Mouse (Mus musculus): ENCODE data around the gene Gtf3c1. TPM values are rescaled to one million over a fixed set of nuclear protein-coding genes. Genes with fewer than 3 reads are reported as not detected.

Gene Gtf3c1
- total RNA-seq (2021), result 10 to 100 TPM; 61.1 to 63.3 TPM

DNA sequence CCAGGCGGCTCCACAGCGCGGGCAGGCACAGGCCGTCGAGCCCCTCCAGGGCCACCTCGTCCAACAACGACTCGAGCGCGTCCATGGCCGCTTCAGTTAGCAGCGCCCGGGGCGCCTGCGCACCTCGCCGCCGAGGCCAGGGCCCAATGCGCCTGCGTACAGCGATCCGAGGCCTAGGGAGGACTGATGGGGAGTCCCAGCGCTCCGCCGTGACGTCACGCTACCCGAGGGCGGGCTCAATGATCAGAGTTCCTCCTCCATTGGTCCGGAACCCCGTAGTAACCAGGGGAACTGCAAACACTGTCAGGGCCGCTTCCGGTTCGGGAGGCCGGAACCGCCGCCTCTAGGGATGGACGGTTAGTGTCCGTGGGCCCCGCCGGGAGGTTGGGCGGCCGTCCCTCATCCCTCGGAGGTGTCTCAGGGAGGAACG is at the start of gene Gtf3c1, which contains the start of gene D430042O09Rik:
Gene Gtf3c1 (minus strand): TSS at position 188 of the 430 bp plus-strand sequence.
Gene D430042O09Rik (plus strand): TSS at position 296 of the 430 bp plus-strand sequence.
- DNase-seq, result peak; percentile 99 to 100
- intact Hi-C loops (cut with DNase I), result no loop called here

DNA sequence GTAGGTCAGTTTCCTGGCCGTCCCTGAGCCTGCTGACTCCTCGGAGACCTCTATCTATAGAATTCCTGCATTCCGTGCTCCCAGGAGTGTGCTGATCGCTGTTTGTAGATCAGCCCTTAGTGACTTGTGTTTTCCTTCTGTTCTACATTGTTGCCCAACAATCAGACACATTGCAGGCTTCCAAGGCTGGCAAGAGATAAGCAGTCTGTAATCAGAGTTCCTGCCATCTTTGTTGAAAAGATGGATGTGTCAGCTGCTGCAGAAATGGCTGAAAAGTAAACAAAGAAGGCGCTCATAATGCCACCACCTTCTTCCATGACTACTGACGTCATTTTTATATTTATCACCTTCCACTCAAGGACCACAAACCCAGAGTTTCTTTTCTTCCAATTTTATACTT is 49.2 kb upstream of the Gtf3c1 start:
- intact Hi-C loops (cut with DNase I), result no loop called here
- no peak for DNase-seq

DNA sequence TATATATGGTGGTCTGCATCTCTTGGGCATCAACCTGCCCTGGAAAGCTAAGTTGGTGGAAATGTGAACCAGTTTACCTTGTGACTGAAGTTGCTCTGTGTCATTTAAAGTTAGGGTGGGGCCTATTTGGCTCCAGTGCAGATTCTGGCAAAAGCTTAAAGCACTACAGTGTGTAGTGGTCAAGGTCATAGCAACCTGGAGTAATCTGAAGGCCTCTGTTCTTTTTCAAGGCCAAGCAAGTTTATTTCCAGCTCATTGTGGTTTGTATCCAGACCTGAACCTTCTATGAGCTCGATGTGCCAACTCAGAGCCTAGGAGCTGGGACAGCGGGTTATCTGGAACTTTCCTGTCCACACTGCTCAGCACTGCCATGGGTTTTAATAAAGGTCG is 45.7 kb upstream of the Gtf3c1 start:
- DNase-seq, result no peak
- intact Hi-C loops (cut with DNase I), result no loop called here

- no peak for DNase-seq
- intact Hi-C loops (cut with DNase I), result no loop called here
These were observed 45.2 kb upstream of the Gtf3c1 start for GRCm38 (mm10) chr7:125752699-125753325.

GRCm38 (mm10) chr7:125748186-125748585 is 40.6 kb upstream of the Gtf3c1 start:
- DNase-seq, result no peak
- intact Hi-C loops (cut with DNase I), result no loop called here

DNA sequence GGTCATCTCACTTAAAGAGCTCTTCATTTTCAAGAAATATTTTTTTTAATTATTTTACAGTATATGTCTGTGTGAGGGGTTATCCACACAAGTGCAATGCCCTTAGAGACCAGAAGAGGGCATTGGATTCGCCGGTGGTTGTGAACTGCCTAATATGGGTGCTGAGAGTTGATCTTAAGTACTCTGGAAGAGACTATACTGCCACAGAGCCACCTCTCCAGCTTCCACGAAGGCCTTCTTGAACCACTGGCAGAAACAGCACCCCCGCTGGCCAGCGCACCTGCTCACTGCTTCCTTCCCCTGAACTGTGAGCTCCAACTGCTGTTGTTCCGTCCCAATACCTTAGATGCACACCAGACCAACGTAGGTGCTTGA is 39.7 kb upstream of the Gtf3c1 start:
- no peak for DNase-seq
- intact Hi-C loops (cut with DNase I), result loop anchor here (1.0 kb wide), 1 partner anchor 339 kb away; no protein-coding TSS in a partner anchor

- no peak for DNase-seq
- intact Hi-C loops (cut with DNase I), result loop anchor here (1.0 kb wide), 1 partner anchor 340 kb away; no protein-coding TSS in a partner anchor
These were observed 39.2 kb upstream of the Gtf3c1 start for GRCm38 (mm10) chr7:125746621-125747315.

GRCm38 (mm10) chr7:125744774-125745173 is 37.2 kb upstream of the Gtf3c1 start:
- intact Hi-C loops (cut with DNase I), result no loop called here
- DNase-seq, result no peak

- DNase-seq, result no peak
These were observed 33.7 kb upstream of the Gtf3c1 start for GRCm38 (mm10) chr7:125741271-125741703.

DNA sequence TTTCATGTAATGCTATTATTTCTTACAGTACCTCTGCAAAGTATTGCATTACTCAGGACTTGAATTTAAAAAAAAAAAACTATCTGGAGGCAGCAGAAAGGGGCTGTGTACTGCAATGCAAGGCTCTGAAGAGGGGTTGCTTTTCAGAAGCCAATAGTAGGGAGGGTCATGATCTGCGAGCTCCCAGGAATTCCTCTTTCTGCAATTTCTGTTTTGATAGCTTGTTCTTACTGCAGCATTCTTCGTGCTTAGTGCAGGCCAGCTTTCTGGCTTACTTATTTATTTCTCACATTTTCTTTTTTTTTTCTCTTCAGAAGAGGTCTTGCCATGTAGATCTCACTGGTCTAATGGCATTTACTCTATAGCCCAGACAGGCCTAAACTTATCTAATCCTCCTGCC is 32.9 kb upstream of the Gtf3c1 start:
- intact Hi-C loops (cut with DNase I), result no loop called here
- DNase-seq, result no peak

More at GRCm38 (mm10) chr7:125741271-125741703, 33.7 kb upstream of the Gtf3c1 start:
- intact Hi-C loops (cut with DNase I), result no loop called here

- DNase-seq, result no peak
- intact Hi-C loops (cut with DNase I), result no loop called here
These were observed 28.9 kb upstream of the Gtf3c1 start for GRCm38 (mm10) chr7:125736366-125737015.

GRCm38 (mm10) chr7:125733791-125734190 is 26.2 kb upstream of the Gtf3c1 start:
- intact Hi-C loops (cut with DNase I), result no loop called here

GRCm38 (mm10) chr7:125731679-125732078 is 24.1 kb upstream of the Gtf3c1 start:
- intact Hi-C loops (cut with DNase I), result no loop called here
- no peak for DNase-seq

More at GRCm38 (mm10) chr7:125733791-125734190, 26.2 kb upstream of the Gtf3c1 start:
- DNase-seq, result no peak

DNA sequence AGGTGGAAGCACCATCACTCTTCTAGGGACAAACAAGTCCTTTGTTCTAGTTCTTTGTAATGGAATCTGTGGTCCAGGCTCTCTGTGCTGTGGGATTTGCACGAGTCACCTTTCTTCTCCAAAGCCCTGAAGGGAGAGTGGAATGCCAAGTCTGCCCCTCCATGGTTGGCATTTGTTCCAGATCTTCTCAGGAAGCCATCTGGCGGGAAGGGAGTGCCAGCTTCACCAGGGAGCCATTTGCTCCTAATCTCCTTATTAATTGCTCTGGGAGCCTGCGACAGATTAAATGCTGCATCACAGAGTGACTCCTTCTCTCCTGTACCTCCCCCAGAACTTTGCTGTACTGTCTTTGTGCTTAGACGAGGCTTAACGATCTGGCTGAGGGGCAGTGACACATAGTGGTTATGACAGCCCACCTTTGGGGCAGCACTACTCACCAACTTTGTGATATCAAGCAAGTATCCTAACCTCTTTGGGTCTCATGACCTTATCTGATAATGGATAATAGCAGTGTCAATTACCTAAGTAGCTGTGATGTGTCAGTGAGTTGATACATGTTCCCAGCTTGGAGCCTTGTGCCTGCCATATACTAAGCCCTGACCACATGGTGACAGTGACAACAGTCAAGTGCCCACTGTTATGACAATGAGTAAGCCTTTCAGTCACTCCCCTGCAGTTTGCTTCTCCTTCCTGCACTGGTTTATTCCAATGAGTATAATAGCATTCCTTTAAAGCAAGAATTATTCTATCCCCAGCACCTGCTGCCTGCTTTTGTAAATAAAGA is 15.8 kb upstream of the Gtf3c1 start:
- no peak for DNase-seq
- intact Hi-C loops (cut with DNase I), result no loop called here

DNA sequence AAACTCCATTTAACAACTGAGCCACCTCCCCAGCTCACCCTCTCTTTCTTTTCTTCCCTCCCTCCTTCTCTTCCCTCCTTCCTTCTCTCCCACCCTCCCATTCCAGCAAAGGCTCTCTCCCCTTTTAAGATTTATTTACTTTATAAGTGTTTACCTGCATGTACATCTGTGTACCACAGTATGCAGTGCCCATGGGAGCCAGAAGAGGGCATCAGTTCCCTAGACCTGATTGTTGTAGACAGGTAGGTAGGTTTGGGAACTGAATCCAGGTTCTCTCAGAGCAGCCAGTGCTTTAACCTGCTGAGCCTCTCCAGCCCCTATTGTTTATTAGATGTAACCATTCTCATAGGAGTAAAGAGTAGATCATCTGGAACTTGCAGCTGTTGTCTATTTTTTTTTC is 14.5 kb upstream of the Gtf3c1 start:
- intact Hi-C loops (cut with DNase I), result no loop called here

DNA sequence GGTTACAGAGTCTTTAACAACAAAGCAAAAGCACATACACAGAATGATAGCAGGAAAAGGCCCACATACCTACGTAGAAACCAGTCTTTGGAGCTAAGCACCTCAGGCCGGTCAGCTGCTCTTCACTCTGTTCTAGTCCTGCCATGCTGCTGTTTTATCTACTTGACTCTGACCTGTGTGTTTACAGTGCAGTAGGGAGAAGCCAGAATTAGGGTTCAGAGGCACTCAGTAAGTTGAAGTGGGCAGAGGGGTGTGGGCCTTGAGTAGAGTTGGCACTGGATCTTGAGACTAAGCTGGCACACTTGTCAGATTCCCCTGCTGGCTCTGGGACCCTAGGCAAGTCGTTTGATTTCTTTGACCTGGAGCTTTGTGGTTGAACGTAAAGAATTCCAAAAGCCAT is 13.5 kb upstream of the Gtf3c1 start:
- intact Hi-C loops (cut with DNase I), result no loop called here
- no peak for DNase-seq

More for the DNA sequence above, 14.5 kb upstream of the Gtf3c1 start:
- DNase-seq, result no peak

DNA sequence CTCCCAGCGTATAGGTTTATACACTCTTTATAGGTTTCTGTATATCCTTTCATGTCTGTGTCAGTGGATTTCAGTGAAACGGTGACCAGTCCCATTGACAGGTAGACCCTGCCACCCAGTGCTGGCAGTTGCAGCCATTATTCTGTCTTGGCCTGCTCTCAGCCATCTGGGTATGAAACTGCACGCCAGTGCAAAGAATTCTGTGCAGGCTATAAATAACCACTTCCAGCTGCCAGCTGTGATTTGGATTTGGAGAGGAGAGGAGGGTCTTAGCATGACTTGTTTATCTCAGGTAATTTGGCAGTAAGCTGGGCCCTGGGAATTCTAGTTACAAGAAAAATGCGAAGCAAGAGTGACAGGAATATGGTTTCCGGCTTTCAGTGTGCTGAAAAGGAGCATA is 12.8 kb upstream of the Gtf3c1 start:
- intact Hi-C loops (cut with DNase I), result no loop called here
- peak in 1 of 2 experiments; percentile 14 for DNase-seq

DNA sequence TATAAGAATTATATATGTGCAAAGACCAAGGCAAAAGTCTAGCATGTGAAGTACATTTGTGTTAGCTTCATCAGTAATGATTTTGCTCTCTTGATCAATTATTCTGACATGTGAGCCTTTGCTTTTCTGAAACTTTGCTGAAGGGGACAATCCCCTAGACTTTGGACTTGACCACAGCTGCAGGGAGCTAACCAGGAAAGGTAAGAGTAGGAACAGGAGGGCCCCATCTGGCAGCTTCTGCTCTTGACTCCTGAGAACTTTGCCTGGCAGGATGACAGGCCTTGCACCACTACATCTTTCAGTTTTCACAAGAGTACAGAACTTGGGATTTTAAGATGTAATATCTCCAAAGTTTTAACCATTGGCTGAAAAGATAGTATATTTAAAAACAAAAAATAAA is 10.0 kb upstream of the Gtf3c1 start:
- intact Hi-C loops (cut with DNase I), result no loop called here

GRCm38 (mm10) chr7:125716724-125717123 is 9.1 kb upstream of the Gtf3c1 start:
- peak in 1 of 2 experiments; percentile 20 for DNase-seq
- intact Hi-C loops (cut with DNase I), result no loop called here

More for the DNA sequence above, 10.0 kb upstream of the Gtf3c1 start:
- DNase-seq, result no peak

DNA sequence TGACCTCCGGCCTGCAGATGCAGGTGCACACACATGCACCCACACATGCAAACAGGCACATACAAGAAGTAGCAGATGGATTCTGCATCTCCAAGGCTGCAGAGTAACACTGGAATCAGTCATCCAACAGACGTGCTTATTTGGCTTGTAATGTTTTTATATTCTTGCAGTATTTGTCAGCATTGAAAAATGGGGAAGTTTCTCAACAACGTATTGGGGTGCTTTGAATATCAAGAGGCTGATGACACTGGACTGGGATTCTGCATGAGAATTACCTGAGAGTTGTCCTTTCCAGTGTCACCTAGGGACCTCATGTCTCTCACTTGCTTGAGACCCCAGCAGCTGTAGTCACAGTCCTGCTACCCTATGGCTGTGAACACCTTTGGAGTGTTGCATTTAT is 7.2 kb upstream of the Gtf3c1 start:
- intact Hi-C loops (cut with DNase I), result no loop called here

More for the DNA sequence above, 7.2 kb upstream of the Gtf3c1 start:
- no peak for DNase-seq
